Mouse (Mus musculus) hindbrain, embryonic 11.5 days (tissue): ENCODE measurements around the gene Gmpr2. TPM values are rescaled to one million over a fixed set of nuclear protein-coding genes. Genes with fewer than 3 reads are reported as not detected.
A peak's percentile ranks its signal among the peaks of the same experiment; 100 is the strongest.

Source experiments
- ATAC-seq: fragments of 200-750 bp; cut with Nextera tagmentation; 2 replicates; pipeline ENCODE4 v1.8.0; 2017; ENCODE audit warnings: mild to moderate bottlenecking, moderate TSS enrichment, moderate library complexity; ENCODE audit not compliant: low FRiP score
- DNase-seq: peaks from one replicate; pipeline ENCODE4 v3.0.0-alpha.2; 2015; ENCODE audit warnings: low spot score
- H3K27ac ChIP-seq: fragments of 300-500 bp; sonication (generic); 2 replicates; pipeline ENCODE4 v1.5.1; 2014; ENCODE audit warnings: mild to moderate bottlenecking, low read depth, low read length
- H3K27me3 ChIP-seq: fragments of 300-500 bp; sonication (generic); 2 replicates; pipeline ENCODE4 v1.6.1; 2014; ENCODE audit warnings: mild to moderate bottlenecking, low read length, moderate library complexity, mixed read lengths; ENCODE audit not compliant: control insufficient read depth, insufficient read depth
- H3K36me3 ChIP-seq: fragments of 300-500 bp; sonication (generic); 2 replicates; pipeline ENCODE4 v1.6.1; 2014; ENCODE audit warnings: mild to moderate bottlenecking, low read length, moderate library complexity, mixed read lengths; ENCODE audit not compliant: control insufficient read depth, insufficient read depth
- H3K4me1 ChIP-seq: fragments of 300-500 bp; sonication (generic); replicated peaks from 2 replicates; pipeline ENCODE4 v1.6.1; 2014; ENCODE audit warnings: low read length, mixed read lengths; ENCODE audit not compliant: control insufficient read depth, insufficient read depth
- H3K4me2 ChIP-seq: fragments of 300-500 bp; sonication (generic); replicated peaks from 2 replicates; pipeline ENCODE4 v1.6.1; 2014; ENCODE audit warnings: mild to moderate bottlenecking, low read depth, low read length
- H3K4me3 ChIP-seq: fragments of 300-500 bp; sonication (generic); 2 replicates; pipeline ENCODE4 v1.5.1; 2014; ENCODE audit warnings: low read depth, low read length
- H3K9ac ChIP-seq: fragments of 300-500 bp; sonication (generic); 2 replicates; pipeline ENCODE4 v1.6.1; 2014; ENCODE audit warnings: low read depth, low read length
- H3K9me3 ChIP-seq: fragments of 300-500 bp; sonication (generic); 2 replicates; pipeline ENCODE4 v1.6.1; 2016; ENCODE audit warnings: low read length; ENCODE audit not compliant: control insufficient read depth
- WGBS: fragments of 180-500 bp; shearing (Covaris S2); extraction: QIAGEN DNeasy Blood & Tissue Kit; methylation state at CpG from one replicate; pipeline ENCODE4 v1.1.7; 2014; 5-methylcytosine and 5-hydroxymethylcytosine counted together
- polyA plus RNA-seq: library from polyadenylated mRNA; unstranded; fragments of >200 nt; fragmentation: Nextera tagmentation; extraction: Ambion mirVana; gene quantifications from 2 replicates; pipeline ENCODE4 v1.2.1, GENCODE M21; 2014

Gene Gmpr2
- polyA plus RNA-seq, 1 experiment from 2014 or later = 58.8 TPM

GRCm38 (mm10) chr14:55702761-55703160, 31.0 kb downstream of the Gmpr2 start:
- Histone ChIP-seq H3K4me2 (no peak overlapping the region), H3K27ac (no peak overlapping the region), H3K4me1 (no peaks in the 10 kb centered on the region), H3K36me3 (no peaks in the 10 kb centered on the region), H3K9me3 (no peaks in the 10 kb centered on the region), H3K4me3 (no peak overlapping the region), H3K27me3 (no peaks in the 10 kb centered on the region), H3K9ac (no peak overlapping the region)
- WGBS = 69% methylated on average over 6 of the region's 6 CpGs
- ATAC-seq = no peak
- no peak for DNase-seq

- no peaks in the 10 kb centered on the region for H3K4me1 ChIP-seq
- H3K4me3 ChIP-seq = no peak overlapping the region
- 91% methylated on average over 8 of the region's 8 CpGs for WGBS
- no peaks in the 10 kb centered on the region for H3K36me3 ChIP-seq
- H3K4me2 ChIP-seq = no peak overlapping the region
- no peak for ATAC-seq
- no peak for DNase-seq
- H3K27ac ChIP-seq = no peak overlapping the region
- no peak overlapping the region for H3K9ac ChIP-seq
- no peaks in the 10 kb centered on the region for H3K9me3 ChIP-seq
- peaks cover 2% of the 10 kb centered on the region; the same call in 1 of the 2 replicates for H3K27me3 ChIP-seq
Measured at GRCm38 (mm10) chr14:55706051-55706600, 34.4 kb downstream of the Gmpr2 start.

GRCm38 (mm10) chr14:55707397-55707796, 35.7 kb downstream of the Gmpr2 start:
- Histone ChIP-seq H3K4me1 (no peaks in the 10 kb centered on the region), H3K36me3 (no peaks in the 10 kb centered on the region), H3K27me3 (peaks cover 2% of the 10 kb centered on the region; the same call in 1 of the 2 replicates), H3K4me2 (no peak overlapping the region), H3K9me3 (no peaks in the 10 kb centered on the region), H3K4me3 (no peak overlapping the region), H3K27ac (no peak overlapping the region), H3K9ac (no peak overlapping the region)
- WGBS = 87% methylated on average over 5 of the region's 5 CpGs
- DNase-seq = no peak
- no peak for ATAC-seq

- Histone ChIP-seq H3K9me3 (no peaks in the 10 kb centered on the region), H3K4me1 (no peaks in the 10 kb centered on the region), H3K9ac (no peak overlapping the region), H3K27me3 (peaks cover 8% of the 10 kb centered on the region), H3K4me2 (no peak overlapping the region), H3K27ac (no peak overlapping the region), H3K36me3 (no peaks in the 10 kb centered on the region), H3K4me3 (no peak overlapping the region)
- WGBS = 87% methylated on average over 4 of the region's 4 CpGs
- DNase-seq (no peak), ATAC-seq (no peak)
Measured at GRCm38 (mm10) chr14:55709509-55709908, 37.8 kb downstream of the Gmpr2 start.

- 69% methylated on average over 7 of the region's 7 CpGs for WGBS
- DNase-seq (no peak), ATAC-seq (no peak)
Measured at GRCm38 (mm10) chr14:55711786-55712185, 40.0 kb downstream of the Gmpr2 start.

GRCm38 (mm10) chr14:55713007-55713728, 41.4 kb downstream of the Gmpr2 start:
- WGBS = 14% methylated on average over 25 of the region's 25 CpGs
- Histone ChIP-seq H3K27me3 (peaks cover 8% of the 10 kb centered on the region), H3K4me2 (0 out of 2 replicates have a peak overlapping the region, but pooled peaks have one; percentile 7), H3K36me3 (no peaks in the 10 kb centered on the region), H3K27ac (no peak overlapping the region), H3K4me3 (no peak overlapping the region), H3K9ac (no peak overlapping the region), H3K4me1 (no peaks in the 10 kb centered on the region), H3K9me3 (no peaks in the 10 kb centered on the region)
- ATAC-seq (no peak), DNase-seq (no peak)

More at GRCm38 (mm10) chr14:55711786-55712185, 40.0 kb downstream of the Gmpr2 start:
- no peak overlapping the region for H3K4me3 ChIP-seq
- H3K4me1 ChIP-seq = no peaks in the 10 kb centered on the region
- peaks cover 8% of the 10 kb centered on the region for H3K27me3 ChIP-seq
- no peaks in the 10 kb centered on the region for H3K9me3 ChIP-seq
- no peaks in the 10 kb centered on the region for H3K36me3 ChIP-seq
- no peak overlapping the region for H3K9ac ChIP-seq
- no peak overlapping the region for H3K4me2 ChIP-seq
- no peak overlapping the region for H3K27ac ChIP-seq

- DNase-seq (no peak), ATAC-seq (no peak)
- no peaks in the 10 kb centered on the region for H3K4me1 ChIP-seq
- no peaks in the 10 kb centered on the region for H3K36me3 ChIP-seq
- peaks cover 8% of the 10 kb centered on the region for H3K27me3 ChIP-seq
- 31% methylated on average over 4 of the region's 4 CpGs for WGBS
- H3K4me2 ChIP-seq = 0 out of 2 replicates have a peak within 1 kb of the TSS, but pooled peaks have one; percentile 7
- H3K9ac ChIP-seq = no peak within 1 kb of the TSS
- no peaks in the 10 kb centered on the region for H3K9me3 ChIP-seq
- no peak within 1 kb of the TSS for H3K4me3 ChIP-seq
- H3K27ac ChIP-seq = no peak within 1 kb of the TSS
Measured at GRCm38 (mm10) chr14:55713729-55714122, 42.0 kb downstream of the Gmpr2 start, which contains the start of gene Tgm1. Gene Tgm1, minus strand, starts transcription at chr14:55713926.

- Histone ChIP-seq H3K9ac (no peak overlapping the region), H3K27me3 (peaks cover 8% of the 10 kb centered on the region), H3K4me2 (no peak overlapping the region), H3K4me3 (no peak overlapping the region), H3K27ac (no peak overlapping the region), H3K9me3 (no peaks in the 10 kb centered on the region), H3K4me1 (no peaks in the 10 kb centered on the region), H3K36me3 (0 out of 2 replicates have a peak, but pooled peaks cover 2% of the 10 kb centered on the region)
- ATAC-seq = no peak
- 45% methylated on average over 6 of the region's 6 CpGs for WGBS
- DNase-seq = no peak
Measured at GRCm38 (mm10) chr14:55714893-55715292, 43.2 kb downstream of the Gmpr2 start.

GRCm38 (mm10) chr14:55716271-55716670, 44.5 kb downstream of the Gmpr2 start:
- no peaks in the 10 kb centered on the region for H3K4me1 ChIP-seq
- WGBS = 91% methylated on average over 6 of the region's 6 CpGs
- 0 out of 2 replicates have a peak, but pooled peaks cover 2% of the 10 kb centered on the region for H3K36me3 ChIP-seq
- DNase-seq (no peak), ATAC-seq (no peak)
- peaks cover 6% of the 10 kb centered on the region for H3K27me3 ChIP-seq
- no peaks in the 10 kb centered on the region for H3K9me3 ChIP-seq
- no peak overlapping the region for H3K27ac ChIP-seq
- H3K4me2 ChIP-seq = no peak overlapping the region
- H3K9ac ChIP-seq = no peak overlapping the region
- no peak overlapping the region for H3K4me3 ChIP-seq
